Mouse (Mus musculus) heart, postnatal 0 days (tissue): Measurements from ENCODE around the gene Mark4. TPM values are rescaled to one million over a fixed set of nuclear protein-coding genes. Genes with fewer than 3 reads are reported as not detected.

Experiments
- ATAC-seq: fragments of 200-750 bp; cut with Nextera tagmentation; 2 replicates; pipeline ENCODE4 v1.8.0; 2017; ENCODE audit warnings: low read depth, moderate number of reproducible peaks, moderate library complexity; ENCODE audit not compliant: insufficient read depth
- DNase-seq: peaks from one replicate; pipeline ENCODE4 v3.0.0-alpha.2; 2016; ENCODE audit warnings: low spot score
- H3K27ac ChIP-seq: fragments of 300-500 bp; sonication (generic); 2 replicates; pipeline ENCODE4 v1.5.1; 2014; ENCODE audit warnings: low read depth, mild to moderate bottlenecking
- H3K27me3 ChIP-seq: fragments of 300-500 bp; sonication (generic); 2 replicates; pipeline ENCODE4 v1.6.1; 2014; ENCODE audit warnings: low read length, mixed read lengths; ENCODE audit not compliant: control insufficient read depth, insufficient read depth
- H3K36me3 ChIP-seq: fragments of 300-500 bp; sonication (generic); replicated peaks from 2 replicates; pipeline ENCODE4 v1.6.1; 2014; ENCODE audit warnings: low read length, mixed read lengths; ENCODE audit not compliant: control insufficient read depth, insufficient read depth
- H3K4me1 ChIP-seq: fragments of 300-500 bp; sonication (generic); 2 replicates; pipeline ENCODE4 v1.6.1; 2014; ENCODE audit warnings: antibody characterized with exemption; ENCODE audit not compliant: control insufficient read depth, insufficient read depth
- H3K4me2 ChIP-seq: fragments of 300-500 bp; sonication (generic); 2 replicates; pipeline ENCODE4 v1.6.1; 2014; ENCODE audit warnings: low read depth, mild to moderate bottlenecking, low read length, moderate library complexity
- H3K4me3 ChIP-seq: fragments of 300-500 bp; sonication (generic); 2 replicates; pipeline ENCODE4 v1.5.1; 2014; ENCODE audit warnings: low read depth, low read length
- H3K9ac ChIP-seq: fragments of 300-500 bp; sonication (generic); replicated peaks from 2 replicates; pipeline ENCODE4 v1.6.1; 2014; ENCODE audit warnings: low read depth, low read length, mixed read lengths
- H3K9me3 ChIP-seq: fragments of 300-500 bp; sonication (generic); replicated peaks from 2 replicates; pipeline ENCODE4 v1.6.1; 2016; ENCODE audit warnings: low read length; ENCODE audit not compliant: control insufficient read depth
- CTCF ChIP-seq: IDR thresholded peaks from 2 replicates; pipeline ENCODE4 v1.5.1; 2016; ENCODE audit warnings: antibody characterized with exemption, control low read depth, low read depth
- EP300 ChIP-seq: IDR thresholded peaks from 2 replicates; pipeline ENCODE4 v1.6.1; 2016; ENCODE audit warnings: antibody characterized with exemption, low read depth
- WGBS: fragments of 180-500 bp; shearing (Covaris S2); extraction: QIAGEN DNeasy Blood & Tissue Kit; methylation state at CpG from one replicate; pipeline ENCODE4 v1.1.7; 2014; 5-methylcytosine and 5-hydroxymethylcytosine counted together
- polyA plus RNA-seq: library from polyadenylated mRNA; unstranded; fragments of >200 nt; fragmentation: Nextera tagmentation; extraction: Ambion mirVana; gene quantifications from 2 replicates; pipeline ENCODE4 v1.2.1, GENCODE M21; 2015
- total RNA-seq: library from RNA; depleted of rRNA; stranded (reverse); fragments of >200 nt; gene quantifications from 2 replicates; pipeline ENCODE4 v1.2.3, GENCODE M21; 2014; ENCODE audit warnings: low replicate concordance

The Mark4 gene
- total and polyA plus RNA-seq, 2 experiments from 2014 or later = 5.6 to 26.4 TPM

DNA sequence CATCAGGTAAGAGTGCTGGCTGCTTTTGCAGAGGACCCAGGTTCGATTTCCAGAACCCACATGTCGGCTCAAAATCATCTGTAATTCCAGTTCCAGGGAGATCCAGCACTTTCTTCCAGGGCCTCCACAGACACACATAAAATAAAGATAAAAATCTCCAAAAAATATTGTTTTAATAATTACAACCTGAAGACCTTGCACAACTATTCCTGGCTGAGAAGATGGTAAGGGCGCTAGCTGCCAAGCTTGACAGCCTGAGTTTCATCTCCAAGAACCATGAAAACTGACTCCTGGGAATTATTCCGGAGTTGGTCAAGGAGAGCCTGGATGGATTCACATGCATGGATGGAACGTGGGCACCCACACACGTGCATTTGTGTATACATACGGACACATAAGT, 54.1 kb downstream of the Mark4 start, which contains the start of gene Ckm:
Gene Ckm (plus strand): TSS at position 301 of the 400 bp plus-strand sequence.
- Histone ChIP-seq H3K9me3 (peaks cover 5% of the 10 kb centered on the region; the same call in 1 of the 2 replicates), H3K4me3 (peak within 1 kb of the TSS; percentile 64), H3K36me3 (no peaks in the 10 kb centered on the region), H3K4me1 (0 out of 2 replicates have a peak, but pooled peaks cover 5% of the 10 kb centered on the region), H3K4me2 (peak within 1 kb of the TSS; percentile 96), H3K9ac (peak within 1 kb of the TSS; percentile 53), H3K27ac (no peak within 1 kb of the TSS), H3K27me3 (peaks cover 34% of the 10 kb centered on the region)
- 54% methylated on average over 7 of the region's 7 CpGs for WGBS
- DNase-seq (no peak), ATAC-seq (no peak)
- TF ChIP-seq CTCF (no peak), EP300 (no peak)

DNA sequence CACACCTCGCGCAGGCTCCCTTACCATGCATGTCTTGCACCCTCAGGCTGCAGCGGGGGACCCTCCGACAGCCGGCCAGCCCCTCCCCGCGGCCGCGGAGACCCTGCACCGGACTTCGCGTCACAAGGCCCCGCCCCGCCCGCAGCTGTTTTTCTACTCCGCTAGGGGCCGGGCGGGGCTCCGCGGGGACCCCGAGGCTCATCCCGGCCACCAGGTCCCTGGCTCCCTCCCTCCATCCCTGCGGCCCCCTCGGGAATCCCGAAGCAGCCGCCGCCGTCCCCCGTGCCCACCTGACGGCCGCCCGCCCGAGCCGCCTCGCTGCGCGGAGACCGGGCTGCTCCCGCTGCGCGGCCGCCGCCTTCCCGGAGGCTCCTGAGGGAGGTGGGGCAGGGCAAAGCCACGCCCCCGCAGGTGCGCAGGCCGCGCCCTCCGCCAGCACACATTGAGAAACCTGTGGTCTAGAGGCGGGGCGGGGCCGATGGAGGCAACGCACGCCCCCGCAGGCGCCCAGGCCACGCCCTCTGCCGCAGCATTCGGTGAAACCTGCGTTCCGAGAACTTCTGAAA, 54.8 kb downstream of the Mark4 start, which contains the start of gene Klc3:
Gene Klc3 (minus strand): TSS at position 374 of the 566 bp plus-strand sequence.
- whole genome bisulfite sequencing = under 1% methylated on average over 60 of the region's 62 CpGs
- TF ChIP-seq EP300 = no peak
- no peak for TF ChIP-seq CTCF
- H3K27ac ChIP-seq = no peak within 1 kb of the TSS

DNA sequence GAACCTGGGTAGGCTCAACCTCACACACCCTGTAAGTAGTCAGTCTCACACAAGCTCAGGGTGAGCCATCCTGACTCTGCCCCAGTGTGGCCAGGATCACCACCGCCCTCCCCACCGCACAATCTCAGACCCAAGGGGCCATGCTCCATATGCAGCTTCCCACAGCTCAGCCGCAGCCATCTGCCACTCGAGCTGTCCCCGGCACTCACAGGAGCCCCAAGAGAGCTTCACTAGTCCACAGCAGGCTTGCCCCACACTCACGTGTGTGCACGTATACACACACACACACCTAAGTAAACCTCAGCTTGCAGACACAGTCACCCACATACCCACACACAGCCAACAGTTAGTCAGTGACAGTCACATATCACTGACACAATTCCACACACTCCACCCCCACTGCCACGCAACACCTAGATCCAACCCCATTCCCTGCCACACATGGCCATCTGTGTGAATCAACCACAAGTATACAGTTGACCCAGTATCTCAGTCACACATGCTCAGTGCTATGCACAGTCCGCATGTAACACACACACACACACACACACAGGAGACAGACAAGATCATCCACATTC, 56.0 kb downstream of the Mark4 start:
- no peak overlapping the region for H3K4me2 ChIP-seq
- 81% methylated on average over 9 of the region's 9 CpGs for WGBS
- DNase-seq (no peak), ATAC-seq (no peak)
- no peak for TF ChIP-seq CTCF
- TF ChIP-seq EP300 = no peak
- H3K27ac ChIP-seq = no peak overlapping the region
- H3K4me1 ChIP-seq = 0 out of 2 replicates have a peak, but pooled peaks cover 5% of the 10 kb centered on the region
- H3K4me3 ChIP-seq = no peak overlapping the region
- peaks cover 5% of the 10 kb centered on the region; the same call in 1 of the 2 replicates for H3K9me3 ChIP-seq
- peaks cover 38% of the 10 kb centered on the region for H3K27me3 ChIP-seq
- H3K36me3 ChIP-seq = no peaks in the 10 kb centered on the region
- H3K9ac ChIP-seq = no peak overlapping the region

More for the DNA sequence above, 54.8 kb downstream of the Mark4 start, which contains the start of gene Klc3:
- Histone ChIP-seq H3K4me3 (peak within 1 kb of the TSS; percentile 64), H3K9ac (peak within 1 kb of the TSS; percentile 53), H3K4me2 (peak within 1 kb of the TSS; percentile 96), H3K9me3 (peaks cover 5% of the 10 kb centered on the region; the same call in 1 of the 2 replicates), H3K4me1 (0 out of 2 replicates have a peak, but pooled peaks cover 5% of the 10 kb centered on the region), H3K36me3 (no peaks in the 10 kb centered on the region), H3K27me3 (peaks cover 38% of the 10 kb centered on the region)
- ATAC-seq (no peak), DNase-seq (no peak)

DNA sequence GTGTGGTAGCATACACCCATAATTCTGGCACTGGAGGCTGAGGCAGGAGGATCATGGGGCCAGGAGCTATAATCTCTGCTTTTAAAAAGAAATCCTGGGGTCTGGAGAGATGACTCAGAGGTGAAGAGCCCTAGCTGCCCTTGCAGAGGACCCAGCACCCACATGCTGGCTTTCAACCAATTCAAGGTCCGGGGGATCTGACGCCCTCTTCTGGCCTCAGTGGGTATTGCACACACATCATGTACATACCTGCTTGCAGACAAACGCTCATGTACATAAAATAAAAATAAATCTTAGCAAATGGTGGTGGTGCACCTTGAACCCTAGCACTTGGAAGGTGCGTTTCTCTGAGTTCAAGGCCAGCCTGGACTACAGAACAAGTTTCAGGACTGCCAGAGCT, 57.7 kb downstream of the Mark4 start:
- no peak overlapping the region for H3K4me3 ChIP-seq
- H3K27ac ChIP-seq = no peak overlapping the region
- H3K4me2 ChIP-seq = no peak overlapping the region
- 0 out of 2 replicates have a peak, but pooled peaks cover 5% of the 10 kb centered on the region for H3K4me1 ChIP-seq
- no peak for TF ChIP-seq EP300
- no peak for TF ChIP-seq CTCF
- peaks cover 38% of the 10 kb centered on the region for H3K27me3 ChIP-seq
- no peak overlapping the region for H3K9ac ChIP-seq
- no peak for ATAC-seq
- DNase-seq = no peak
- H3K36me3 ChIP-seq = no peaks in the 10 kb centered on the region
- WGBS = 81% methylated on average over 4 of the region's 4 CpGs
- peaks cover 5% of the 10 kb centered on the region; the same call in 1 of the 2 replicates for H3K9me3 ChIP-seq

DNA sequence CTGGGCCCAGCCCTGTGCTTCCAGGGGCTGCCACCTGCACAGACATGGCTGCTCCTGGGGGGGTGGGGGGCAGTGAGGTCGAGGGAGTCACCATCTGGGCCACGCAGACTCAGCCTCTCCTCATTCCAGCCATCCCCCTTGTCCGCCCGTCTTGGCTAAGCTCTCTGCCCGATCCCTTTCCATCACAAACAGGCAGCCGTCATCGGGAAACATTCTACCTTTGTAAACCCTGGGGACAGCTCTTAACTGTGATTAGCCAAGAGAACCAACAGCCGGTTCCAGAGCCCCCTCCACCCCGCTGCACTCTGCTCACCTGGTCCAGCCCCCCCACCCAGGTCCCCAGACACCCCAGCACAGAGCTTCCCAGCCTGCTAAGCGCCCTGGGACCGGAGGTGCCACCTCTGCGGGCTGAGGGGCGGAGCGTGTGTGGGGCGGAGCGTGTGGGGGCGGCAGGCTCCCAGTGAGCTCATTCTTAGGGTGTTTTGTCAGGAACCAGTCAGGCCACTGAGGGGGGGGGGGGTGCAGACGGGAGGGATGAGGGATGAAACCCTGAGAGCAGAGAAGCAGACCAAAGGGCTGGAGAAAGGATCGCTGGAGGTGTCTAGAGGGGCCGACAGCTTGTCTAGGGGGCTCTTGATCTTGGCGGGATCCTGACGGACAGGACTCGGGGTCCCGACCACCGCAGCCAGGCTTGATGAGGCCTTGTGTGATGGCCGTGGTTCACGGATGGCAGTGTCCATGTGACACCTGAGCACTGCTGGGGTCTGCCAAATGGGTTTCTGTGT, 58.9 kb downstream of the Mark4 start:
- TF ChIP-seq CTCF (no peak), EP300 (no peak)
- peaks cover 33% of the 10 kb centered on the region for H3K27me3 ChIP-seq
- peaks cover 5% of the 10 kb centered on the region; the same call in 1 of the 2 replicates for H3K9me3 ChIP-seq
- peak overlapping the region; percentile 59 for H3K4me2 ChIP-seq
- 0 out of 2 replicates have a peak, but pooled peaks cover 5% of the 10 kb centered on the region for H3K4me1 ChIP-seq
- ATAC-seq (0 out of 2 replicates have a peak, but pooled peaks have one; percentile 44), DNase-seq (peak; percentile 25)
- no peak overlapping the region; the same call in 1 of the 2 replicates for H3K9ac ChIP-seq
- 2% methylated on average over 26 of the region's 27 CpGs for WGBS
- peaks cover 7% of the 10 kb centered on the region for H3K36me3 ChIP-seq
- H3K27ac ChIP-seq = no peak overlapping the region
- H3K4me3 ChIP-seq = peak overlapping the region; percentile 31
